Mouse (Mus musculus) spleen, adult 2 months (tissue): ENCODE measurements at regions not wholly inside any gene's neighbourhood (a gene's known extent, or its start where the extent isn't known, plus 50 kb on each side); places are given as distances from the start of the nearest gene placed in this dataset.

Source experiments
- DNase-seq, 2 experiments: peaks; one replicate each; pipeline versions ENCODE4 v3.0.0 to v3.0.0-alpha.2; 2012 to 2021; ENCODE audit warnings: low spot score in 2 of 2, low read depth in 1 of 2
- H3K27ac ChIP-seq: fragments of 200-500 bp; 2 replicates; pipeline ENCODE4 v1.5.1; 2012; ENCODE audit warnings: low read length, inconsistent platforms; ENCODE audit not compliant: insufficient read depth
- H3K27me3 ChIP-seq: fragments of 200-500 bp; 2 replicates; pipeline ENCODE4 v1.6.1; 2012; ENCODE audit warnings: mild to moderate bottlenecking, moderate library complexity, low read length, inconsistent platforms; ENCODE audit not compliant: control insufficient read depth, insufficient read depth
- H3K36me3 ChIP-seq: fragments of 200-500 bp; 2 replicates; pipeline ENCODE4 v1.6.1; 2012; ENCODE audit warnings: mild to moderate bottlenecking, low read length, inconsistent platforms; ENCODE audit not compliant: control insufficient read depth, insufficient read depth
- H3K4me1 ChIP-seq: fragments of 200-500 bp; 2 replicates; pipeline ENCODE4 v1.6.1; 2011; ENCODE audit warnings: inconsistent platforms; ENCODE audit not compliant: control insufficient read depth, insufficient read depth, insufficient read length
- H3K4me3 ChIP-seq: fragments of 200-500 bp; 2 replicates; pipeline ENCODE4 v1.5.1; 2011; ENCODE audit warnings: mild to moderate bottlenecking, inconsistent platforms; ENCODE audit not compliant: insufficient read depth, insufficient read length; ENCODE audit errors: extremely low read depth
- CTCF ChIP-seq: fragments of 200-500 bp; IDR thresholded peaks from 2 replicates; pipeline ENCODE4 v1.5.1; 2011; ENCODE audit warnings: mild to moderate bottlenecking, inconsistent platforms; ENCODE audit not compliant: insufficient read depth, insufficient read length, insufficient replicate concordance; ENCODE audit errors: extremely low read depth
- POLR2A ChIP-seq: fragments of 200-500 bp; IDR thresholded peaks from 2 replicates; pipeline ENCODE4 v1.6.1; 2011; ENCODE audit warnings: low read depth, low read length, inconsistent platforms
- WGBS: fragments of 180-500 bp; shearing (Covaris S2); methylation state at CpG from one replicate; pipeline ENCODE4 v1.1.7; 2018; 5-methylcytosine and 5-hydroxymethylcytosine counted together

GRCm38 (mm10) chr8:116255398-116255797 is 249.4 kb upstream of the Dynlrb2 start:
- no peak for DNase-seq
- TF ChIP-seq CTCF (no peak), POLR2A (no peak)
- WGBS = 82% methylated on average over 5 of the region's 5 CpGs
- no peaks in the 10 kb centered on the region for H3K4me1 ChIP-seq
- H3K4me3 ChIP-seq = no peak overlapping the region
- H3K27me3 ChIP-seq = no peaks in the 10 kb centered on the region
- H3K27ac ChIP-seq = no peak overlapping the region
- H3K36me3 ChIP-seq = no peaks in the 10 kb centered on the region

GRCm38 (mm10) chr8:116252455-116253216 is 252.1 kb upstream of the Dynlrb2 start:
- WGBS = 64% methylated on average over 7 of the region's 7 CpGs

GRCm38 (mm10) chr8:116248398-116248797 is 256.4 kb upstream of the Dynlrb2 start:
- TF ChIP-seq CTCF (no peak), POLR2A (no peak)
- Histone ChIP-seq H3K4me3 (no peak overlapping the region), H3K36me3 (no peaks in the 10 kb centered on the region), H3K4me1 (no peaks in the 10 kb centered on the region), H3K27ac (no peak overlapping the region), H3K27me3 (no peaks in the 10 kb centered on the region)
- no peak for DNase-seq
- 93% methylated on average over 1 of the region's 1 CpGs for WGBS

More at GRCm38 (mm10) chr8:116252455-116253216, 252.1 kb upstream of the Dynlrb2 start:
- no peak for DNase-seq
- TF ChIP-seq POLR2A (no peak), CTCF (no peak)
- H3K4me1 ChIP-seq = no peaks in the 10 kb centered on the region
- H3K4me3 ChIP-seq = no peak overlapping the region
- H3K27me3 ChIP-seq = no peaks in the 10 kb centered on the region
- no peak overlapping the region for H3K27ac ChIP-seq
- no peaks in the 10 kb centered on the region for H3K36me3 ChIP-seq

DNA sequence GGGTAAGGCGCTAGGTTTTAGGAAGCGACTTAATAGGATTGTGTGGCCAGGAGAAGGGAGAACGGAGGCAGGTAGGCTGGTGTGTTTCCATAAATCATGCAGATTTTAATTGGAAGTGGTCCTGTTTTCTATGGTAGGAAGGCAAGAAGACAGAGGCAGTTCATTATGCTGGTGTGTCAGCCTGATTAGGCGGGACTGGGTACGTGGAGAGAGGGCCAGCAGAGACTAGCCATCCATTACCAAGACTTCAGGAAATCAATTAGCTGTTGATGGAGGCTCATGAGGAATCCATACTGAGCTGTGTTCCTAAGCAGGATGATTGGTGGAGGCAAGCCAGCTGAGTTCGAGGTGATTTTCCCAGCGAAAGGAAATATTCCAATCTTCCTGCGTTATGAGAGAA is 261.3 kb upstream of the Dynlrb2 start:
- no peak overlapping the region for H3K27ac ChIP-seq
- no peaks in the 10 kb centered on the region for H3K36me3 ChIP-seq
- H3K4me3 ChIP-seq = no peak overlapping the region
- no peaks in the 10 kb centered on the region for H3K4me1 ChIP-seq
- 68% methylated on average over 8 of the region's 8 CpGs for WGBS
- DNase-seq = no peak
- no peak for TF ChIP-seq POLR2A
- TF ChIP-seq CTCF = no peak
- H3K27me3 ChIP-seq = no peaks in the 10 kb centered on the region

GRCm38 (mm10) chr8:116242972-116243371 is 261.8 kb upstream of the Dynlrb2 start:
- H3K4me3 ChIP-seq = no peak overlapping the region
- no peaks in the 10 kb centered on the region for H3K27me3 ChIP-seq
- no peaks in the 10 kb centered on the region for H3K4me1 ChIP-seq
- DNase-seq = no peak
- H3K27ac ChIP-seq = no peak overlapping the region
- 38% methylated on average over 5 of the region's 5 CpGs for WGBS
- no peaks in the 10 kb centered on the region for H3K36me3 ChIP-seq
- TF ChIP-seq POLR2A (no peak), CTCF (no peak)

DNA sequence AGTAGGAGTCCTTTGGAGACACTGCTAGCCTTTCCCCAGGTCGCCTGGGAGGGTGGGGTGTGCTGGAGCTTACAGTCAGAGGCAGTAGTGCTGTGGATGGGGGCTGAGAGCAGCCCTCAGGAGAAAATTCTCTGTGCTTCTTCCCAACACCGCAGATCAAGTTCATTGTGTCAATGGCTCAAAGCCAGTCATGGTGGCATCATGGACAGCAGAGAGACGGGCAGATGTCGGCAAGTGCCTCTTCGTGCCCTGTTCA is 262.9 kb upstream of the Dynlrb2 start:
- Histone ChIP-seq H3K4me3 (no peak overlapping the region), H3K27me3 (no peaks in the 10 kb centered on the region), H3K36me3 (no peaks in the 10 kb centered on the region), H3K4me1 (0 out of 2 replicates have a peak, but pooled peaks cover 4% of the 10 kb centered on the region), H3K27ac (no peak overlapping the region)
- TF ChIP-seq CTCF = no peak
- TF ChIP-seq POLR2A = no peak
- DNase-seq = no peak
- WGBS = 85% methylated on average over 5 of the region's 5 CpGs

DNA sequence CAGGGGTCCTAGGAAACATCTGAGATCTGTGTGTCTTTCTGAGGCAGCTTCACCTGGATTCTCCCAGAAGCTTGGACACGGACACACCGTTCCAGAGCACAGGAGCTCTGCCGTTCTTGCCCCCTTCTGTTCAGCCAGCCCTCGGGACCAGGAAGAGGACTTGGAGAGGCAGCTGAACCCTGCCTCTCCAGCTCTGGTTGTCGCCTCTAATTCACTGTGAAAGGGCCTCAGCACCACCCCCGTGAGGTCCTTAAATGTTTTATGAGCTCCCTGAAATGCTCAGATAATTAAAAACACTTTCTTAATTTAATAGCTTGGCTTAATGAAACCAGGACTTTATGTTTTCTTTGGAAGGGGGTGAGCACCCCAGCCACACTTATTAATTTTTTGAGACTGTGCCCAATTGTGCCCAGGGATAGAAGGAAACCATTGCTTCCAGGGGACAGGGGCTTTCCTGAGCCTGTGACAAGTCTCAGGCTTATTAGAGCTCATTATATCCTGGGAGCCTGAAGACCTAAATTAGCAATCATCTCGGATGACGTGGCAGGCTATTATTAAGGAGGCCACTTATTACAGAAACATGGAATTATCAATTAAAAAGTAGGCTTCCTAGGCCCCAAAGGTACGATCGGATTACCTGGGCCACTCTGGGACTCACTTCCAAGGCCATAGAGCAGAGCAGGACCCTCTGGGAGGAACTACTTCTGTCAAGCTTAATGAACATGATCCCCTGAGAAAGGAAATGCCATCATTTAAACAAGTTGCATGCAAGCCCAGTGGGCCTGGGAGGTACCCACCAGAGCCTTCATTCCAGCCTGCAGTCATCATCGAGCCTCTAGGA is 263.4 kb upstream of the Dynlrb2 start:
- DNase-seq = no peak
- no peak overlapping the region for H3K4me3 ChIP-seq
- 91% methylated on average over 11 of the region's 11 CpGs for WGBS
- H3K27me3 ChIP-seq = no peaks in the 10 kb centered on the region
- H3K27ac ChIP-seq = no peak overlapping the region
- 0 out of 2 replicates have a peak, but pooled peaks cover 4% of the 10 kb centered on the region for H3K4me1 ChIP-seq
- H3K36me3 ChIP-seq = no peaks in the 10 kb centered on the region
- TF ChIP-seq CTCF (no peak), POLR2A (no peak)
